Mouse (Mus musculus) cerebellum, adult 9-11 months (tissue): Measurements from ENCODE around the gene Pdzd9.

ENCODE experiments used
- DNase-seq: peaks from one replicate; pipeline ENCODE4 v3.0.0; 2022

Gene Pdzd9

DNA sequence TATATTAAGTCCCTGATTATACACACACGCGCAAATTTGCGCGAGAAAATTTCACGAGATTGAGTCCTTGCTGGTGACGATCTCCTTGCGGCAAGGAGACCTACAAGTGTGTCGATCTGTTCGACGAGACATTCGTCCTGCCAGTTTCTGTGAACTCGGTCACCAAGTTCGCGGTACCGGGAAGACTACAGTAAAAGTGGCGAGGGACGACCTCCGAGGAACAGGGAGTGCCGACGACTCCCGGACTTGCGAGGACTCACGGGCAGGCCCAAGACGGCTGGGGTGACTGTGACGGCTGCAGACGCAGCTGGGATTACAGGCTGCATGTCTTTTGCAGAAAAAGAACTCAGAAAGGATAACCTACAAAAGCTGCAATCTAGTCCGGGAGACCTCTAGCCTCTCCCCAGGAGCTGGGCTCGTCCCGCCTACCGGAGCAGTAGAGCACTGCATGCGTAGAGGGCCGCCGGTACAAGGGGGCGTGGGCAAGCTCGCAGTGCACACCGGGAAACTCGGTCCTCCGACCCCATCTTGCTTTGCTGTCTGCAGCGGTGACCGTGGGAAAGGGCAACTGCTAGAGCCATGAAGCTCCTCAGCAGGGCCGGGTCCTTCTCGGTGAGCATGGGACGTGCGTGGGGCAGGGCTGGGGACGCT is 35.3 kb downstream of the Pdzd9 start, which contains the start of gene Uqcrc2:
Uqcrc2 (plus strand) TSS at position 466 of the 651 bp plus-strand sequence.
- DNase-seq: peak; percentile 85

DNA sequence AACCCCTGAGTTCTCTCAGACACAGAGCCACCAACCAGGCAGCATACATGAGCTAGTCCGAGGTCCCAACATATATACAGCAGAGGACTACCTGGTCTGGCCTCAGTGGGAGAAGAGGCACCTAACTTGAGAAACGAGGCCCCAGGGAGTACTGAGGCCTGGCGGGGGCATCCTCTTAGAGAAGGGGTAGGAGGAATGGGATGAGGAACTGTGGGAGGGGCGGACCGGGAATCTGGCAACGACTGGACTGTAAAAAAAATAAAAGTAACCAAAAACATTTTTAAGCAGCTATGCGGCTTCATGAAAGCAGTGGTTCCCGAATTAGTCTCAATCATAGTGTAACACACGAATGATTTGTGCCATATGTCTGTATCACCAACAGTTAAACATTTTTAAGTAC is 35.8 kb downstream of the Pdzd9 start:
- peak; percentile 10 for DNase-seq

DNA sequence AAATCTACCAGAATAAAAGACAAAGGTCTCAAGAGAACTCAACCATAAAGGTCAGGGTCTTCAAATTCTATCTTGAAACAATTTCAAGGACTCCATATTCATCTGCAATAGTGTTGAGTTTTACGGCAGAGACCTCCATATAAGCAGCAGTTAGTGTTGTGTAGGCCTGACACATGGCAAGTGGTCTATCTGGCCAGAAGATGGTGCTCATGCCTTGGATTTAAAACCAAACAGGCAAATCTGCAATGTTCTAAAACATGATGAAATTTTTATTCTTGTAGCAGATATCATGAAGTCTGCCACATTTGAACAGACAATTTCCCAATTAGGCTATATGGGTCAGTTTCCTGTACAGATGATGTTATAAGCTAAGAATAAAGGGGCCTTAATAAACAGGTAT is 37.6 kb downstream of the Pdzd9 start:
- DNase-seq: no peak

DNA sequence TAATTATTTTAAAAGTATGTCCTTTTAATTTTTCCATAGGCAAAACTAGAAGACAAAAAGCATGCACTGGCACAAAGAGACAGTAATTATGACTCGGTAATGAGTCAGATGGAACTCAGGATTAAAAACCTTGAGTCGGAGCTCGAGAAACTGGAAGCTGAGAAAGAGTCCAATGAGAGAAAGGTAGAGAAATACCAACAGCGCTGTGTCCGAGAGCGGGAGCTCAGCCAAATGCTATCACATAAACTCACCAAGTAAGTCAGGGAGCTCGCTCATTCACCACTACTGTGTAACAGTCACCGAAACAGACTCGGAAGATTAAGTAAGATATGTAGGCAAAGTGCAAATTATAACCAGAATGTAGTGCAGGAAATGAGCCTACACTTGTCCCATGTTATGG is 49.3 kb downstream of the Pdzd9 start:
- DNase-seq: no peak

DNA sequence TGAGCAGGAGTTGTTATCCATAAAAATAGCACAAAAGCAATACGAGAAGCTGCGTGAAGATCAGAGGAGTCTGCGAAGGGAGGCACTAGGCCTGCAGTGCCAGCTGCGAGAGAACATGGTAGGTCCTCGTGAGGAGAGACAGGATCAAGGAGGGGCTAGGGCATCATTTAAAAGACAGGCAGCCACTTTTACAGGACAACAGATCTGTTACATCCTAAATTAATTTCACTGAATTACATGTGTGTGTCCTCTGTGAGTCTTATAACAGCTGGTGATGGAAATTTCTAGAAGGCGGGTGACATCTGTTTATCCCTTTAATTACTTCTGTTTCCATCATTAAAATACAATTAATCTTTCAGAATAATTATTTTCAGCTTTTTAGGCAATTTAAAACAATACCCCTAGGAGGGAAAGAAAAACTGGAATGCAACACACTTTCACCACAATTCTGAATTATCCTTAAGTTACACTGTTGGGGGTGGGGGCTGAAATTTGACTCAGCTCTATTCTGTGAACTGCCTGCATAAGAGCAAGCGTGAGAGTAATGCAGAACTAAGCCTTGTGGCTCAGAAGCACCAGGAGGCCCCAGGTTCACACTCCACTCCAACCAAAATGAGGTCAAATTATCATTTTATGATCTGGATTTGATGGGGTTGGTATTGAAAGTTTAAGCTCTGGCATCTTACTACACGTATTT is 49.9 kb downstream of the Pdzd9 start:
- DNase-seq: no peak
